Mouse (Mus musculus) lung, postnatal 0 days (tissue): ENCODE data around the gene Fggy.

Source experiments
- CTCF ChIP-seq: IDR thresholded peaks from 2 replicates; pipeline ENCODE4 v1.5.1; 2016; ENCODE audit warnings: antibody characterized with exemption, mild to moderate bottlenecking
- EP300 ChIP-seq: IDR thresholded peaks from 2 replicates; pipeline ENCODE4 v1.6.1; 2016; ENCODE audit warnings: antibody characterized with exemption, mild to moderate bottlenecking, control low read depth

DNA sequence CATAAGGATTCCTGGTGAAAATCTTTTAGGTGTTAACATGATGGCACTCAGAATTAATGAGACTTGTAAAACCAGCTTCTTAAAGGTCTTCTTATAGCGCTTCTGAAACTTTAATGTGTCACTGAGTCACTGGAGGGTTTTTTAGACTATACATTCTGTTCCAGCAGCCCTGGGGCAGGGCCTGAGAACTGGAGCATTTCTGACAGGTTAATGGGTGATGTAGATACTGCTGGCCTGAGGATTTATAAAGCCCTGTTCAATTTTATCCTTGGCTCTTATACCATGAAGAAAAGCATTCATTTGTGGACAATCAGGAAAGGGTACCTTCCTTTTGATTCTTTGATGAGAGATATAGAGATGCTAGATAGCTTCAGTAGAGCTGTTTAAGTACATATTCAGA lies 45.9 kb downstream of the Fggy start:
- TF ChIP-seq CTCF (no peak), EP300 (no peak)
